Mouse (Mus musculus): ENCODE results near the gene Slc39a11. TPM values are rescaled to one million over a fixed set of nuclear protein-coding genes. Genes with fewer than 3 reads are reported as not detected.

The Slc39a11 gene
- polyA plus RNA-seq, 1 experiment from 2014 or later = 31.2 TPM

DNA sequence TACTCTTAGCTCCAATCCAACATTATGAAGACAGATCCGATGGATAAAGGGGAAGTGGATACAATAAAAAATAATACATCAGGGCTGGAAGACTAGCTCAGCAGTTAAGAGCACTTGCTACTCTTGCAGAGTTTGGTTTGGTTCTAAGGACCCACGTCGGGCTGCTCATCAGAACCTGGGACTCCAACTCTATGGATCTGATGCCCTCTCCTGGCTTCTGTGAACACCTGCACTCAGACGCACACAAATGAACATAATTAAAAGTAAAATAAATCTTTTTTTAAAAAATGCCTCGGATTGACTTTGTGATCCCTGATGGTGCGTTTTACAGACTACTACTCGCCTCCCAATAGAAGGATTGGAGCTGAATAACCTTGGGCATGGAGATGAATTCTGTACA lies 19.2 kb downstream of the Slc39a11 start:
- Histone ChIP-seq H3K36me3 (no peaks in the 10 kb centered on the region), H3K4me2 (replicated peaks) (no peak overlapping the region), H3K4me3 (replicated peaks) (no peak overlapping the region), H3K4me1 (replicated peaks) (no peaks in the 10 kb centered on the region), H3K9me3 (no peaks in the 10 kb centered on the region), H3K27me3 (peaks cover 4% of the 10 kb centered on the region; the same call in 1 of the 2 replicates), H3K9ac (replicated peaks) (no peak overlapping the region), H3K27ac (no peak overlapping the region)
- WGBS = 58% methylated on average over 7 of the region's 7 CpGs
- no peak for ATAC-seq

DNA sequence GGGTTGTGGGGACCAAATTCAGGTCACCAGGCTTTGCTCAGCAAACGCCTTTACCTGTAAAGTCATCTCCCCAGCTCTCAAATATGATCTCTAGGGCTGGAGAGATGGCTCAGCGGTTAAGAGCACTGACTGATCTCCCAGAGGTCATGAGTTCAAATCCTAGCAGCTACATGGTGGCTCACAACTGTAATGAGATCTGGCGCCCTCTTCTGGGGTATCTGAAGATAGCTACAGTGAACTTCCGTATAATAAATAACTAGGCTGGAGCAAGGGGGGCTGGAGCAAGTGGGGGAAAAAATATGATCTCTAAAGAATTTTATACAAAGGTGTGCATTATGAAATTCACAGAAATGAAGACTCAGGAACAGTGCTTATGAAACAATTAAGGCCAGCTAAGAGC lies 22.1 kb downstream of the Slc39a11 start:
- Histone ChIP-seq H3K4me2 (replicated peaks) (no peak overlapping the region), H3K27ac (no peak overlapping the region), H3K4me1 (replicated peaks) (no peaks in the 10 kb centered on the region), H3K9me3 (no peaks in the 10 kb centered on the region), H3K9ac (replicated peaks) (no peak overlapping the region), H3K4me3 (replicated peaks) (no peak overlapping the region), H3K36me3 (peaks cover 15% of the 10 kb centered on the region), H3K27me3 (peaks cover 4% of the 10 kb centered on the region; the same call in 1 of the 2 replicates)
- 58% methylated on average over 4 of the region's 4 CpGs for WGBS
- no peak for ATAC-seq

DNA sequence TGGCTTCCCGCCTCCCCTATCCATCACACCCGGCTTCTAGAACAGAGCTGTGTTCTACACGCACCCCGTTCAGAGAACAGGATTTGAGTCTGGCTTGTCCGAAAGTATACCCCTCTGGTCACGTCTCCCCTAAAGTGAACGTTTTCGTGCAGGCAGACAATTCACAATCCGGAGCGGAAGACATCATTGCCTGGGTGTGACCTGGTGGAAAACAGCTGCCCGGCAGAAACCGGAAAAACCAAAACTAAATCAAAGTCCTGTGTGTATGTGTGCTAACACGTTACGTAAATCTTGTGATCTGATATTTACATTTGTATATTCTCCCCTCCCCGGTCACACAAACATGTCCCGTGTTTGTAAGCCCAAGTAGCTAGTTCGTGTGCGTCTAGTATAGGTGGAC lies 24.4 kb downstream of the Slc39a11 start:
- no peak for ATAC-seq
- H3K9me3 ChIP-seq = no peaks in the 10 kb centered on the region
- peaks cover 16% of the 10 kb centered on the region for H3K27me3 ChIP-seq
- 94% methylated on average over 18 of the region's 18 CpGs for WGBS
- H3K4me1 ChIP-seq (replicated peaks) = peaks cover 14% of the 10 kb centered on the region
- H3K36me3 ChIP-seq = peaks cover 15% of the 10 kb centered on the region
- H3K9ac ChIP-seq (replicated peaks) = no peak overlapping the region
- no peak overlapping the region for H3K27ac ChIP-seq
- no peak overlapping the region for H3K4me2 ChIP-seq (replicated peaks)
- H3K4me3 ChIP-seq (replicated peaks) = no peak overlapping the region

DNA sequence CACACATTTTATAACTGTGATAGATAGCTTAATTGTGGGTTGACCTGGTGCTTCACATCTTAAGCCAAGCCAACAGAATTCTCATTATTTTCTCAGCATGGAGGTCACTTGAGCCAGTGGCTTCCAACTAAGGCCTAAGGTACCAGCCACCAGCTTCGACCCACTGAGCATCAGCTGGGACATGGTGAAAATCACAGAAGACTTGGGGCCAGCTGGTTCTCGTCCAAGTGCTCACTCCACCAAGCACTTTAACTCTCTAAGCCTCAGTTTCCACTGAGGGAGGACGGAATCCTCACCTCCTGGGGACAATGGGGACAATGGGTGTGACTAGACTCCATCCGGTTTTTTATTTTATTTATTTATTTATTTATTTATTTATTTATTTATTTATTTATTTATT lies 27.9 kb downstream of the Slc39a11 start:
- H3K27ac ChIP-seq = no peak overlapping the region
- H3K9ac ChIP-seq (replicated peaks) = no peak overlapping the region
- 88% methylated on average over 4 of the region's 4 CpGs for WGBS
- peaks cover 44% of the 10 kb centered on the region for H3K4me1 ChIP-seq (replicated peaks)
- H3K4me2 ChIP-seq (replicated peaks) = no peak overlapping the region
- H3K27me3 ChIP-seq = peaks cover 49% of the 10 kb centered on the region
- peaks cover 15% of the 10 kb centered on the region for H3K36me3 ChIP-seq
- no peaks in the 10 kb centered on the region for H3K9me3 ChIP-seq
- H3K4me3 ChIP-seq (replicated peaks) = no peak overlapping the region
- ATAC-seq = no peak

DNA sequence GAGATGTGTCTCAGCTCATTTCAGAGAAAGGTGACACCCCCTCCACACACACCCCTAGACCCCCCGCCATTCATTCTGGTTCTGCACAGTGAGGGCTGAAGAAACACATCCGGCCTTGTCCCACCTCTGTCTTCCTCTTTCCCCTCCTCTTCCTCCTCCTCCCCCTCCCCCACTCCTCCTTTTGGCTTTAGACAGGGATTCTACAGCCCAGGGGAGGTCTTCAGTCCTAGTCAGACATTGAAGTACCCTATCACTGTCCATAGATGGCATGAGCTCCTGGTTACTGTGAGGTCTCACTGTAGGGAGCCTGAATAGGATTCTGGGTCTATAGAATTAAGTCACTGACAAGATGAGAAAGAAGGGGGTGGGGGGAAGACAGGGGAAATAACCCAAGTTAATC lies 28.9 kb downstream of the Slc39a11 start:
- peaks cover 49% of the 10 kb centered on the region for H3K27me3 ChIP-seq
- 55% methylated on average over 2 of the region's 2 CpGs for WGBS
- ATAC-seq = no peak
- peak overlapping the region; percentile 57 for H3K4me3 ChIP-seq (replicated peaks)
- peaks cover 15% of the 10 kb centered on the region for H3K36me3 ChIP-seq
- peaks cover 44% of the 10 kb centered on the region for H3K4me1 ChIP-seq (replicated peaks)
- H3K9me3 ChIP-seq = no peaks in the 10 kb centered on the region
- H3K9ac ChIP-seq (replicated peaks) = no peak overlapping the region
- peak overlapping the region; percentile 93 for H3K4me2 ChIP-seq (replicated peaks)
- no peak overlapping the region for H3K27ac ChIP-seq

DNA sequence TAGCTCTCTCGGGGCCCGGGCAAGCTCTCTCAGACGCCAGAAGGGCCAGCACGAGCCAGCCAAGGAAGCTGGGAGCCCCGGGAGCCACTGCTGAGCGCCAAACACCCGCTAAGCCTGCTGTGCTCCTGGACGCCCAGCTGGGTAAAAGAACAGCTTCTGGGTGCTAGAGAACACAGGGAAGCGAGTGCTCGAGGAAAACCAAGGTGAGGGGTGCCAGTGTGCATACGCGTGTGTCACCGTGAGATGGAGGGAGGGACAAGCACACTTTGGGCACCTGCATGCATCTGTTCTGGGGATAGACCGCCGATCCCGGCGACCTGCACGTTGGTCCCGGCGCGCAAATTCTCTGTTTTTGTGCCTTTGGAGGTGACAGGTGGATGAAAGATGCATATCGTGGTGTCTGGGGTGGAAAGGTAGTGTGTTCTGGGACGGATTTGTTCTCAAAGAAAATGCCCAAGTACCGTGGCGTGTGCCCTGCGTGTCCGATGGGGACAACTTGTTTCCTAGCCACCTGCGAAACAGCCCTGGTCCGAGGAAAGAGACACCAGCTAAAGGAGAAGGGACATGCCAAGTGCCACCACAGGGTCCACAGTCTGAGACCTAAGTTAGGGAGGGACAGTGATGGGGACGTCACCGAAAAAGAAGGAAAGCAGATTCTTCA lies 30.3 kb downstream of the Slc39a11 start:
- ATAC-seq = no peak; the same call in 1 of the 2 replicates
- Histone ChIP-seq H3K9me3 (no peaks in the 10 kb centered on the region), H3K4me1 (replicated peaks) (peaks cover 44% of the 10 kb centered on the region), H3K4me2 (replicated peaks) (peak overlapping the region; percentile 93), H3K4me3 (replicated peaks) (peak overlapping the region; percentile 57), H3K27ac (0 out of 2 replicates have a peak overlapping the region, but pooled peaks have one; percentile 30), H3K36me3 (peaks cover 5% of the 10 kb centered on the region), H3K27me3 (peaks cover 53% of the 10 kb centered on the region), H3K9ac (replicated peaks) (peak overlapping the region; percentile 76)
- 2% methylated on average over 31 of the region's 31 CpGs for WGBS

- Histone ChIP-seq H3K9me3 (no peaks in the 10 kb centered on the region), H3K27me3 (peaks cover 54% of the 10 kb centered on the region), H3K9ac (replicated peaks) (peak within 1 kb of the TSS; percentile 76), H3K4me1 (replicated peaks) (peaks cover 44% of the 10 kb centered on the region), H3K36me3 (no peaks in the 10 kb centered on the region), H3K4me3 (replicated peaks) (peak within 1 kb of the TSS; percentile 57), H3K4me2 (replicated peaks) (peak within 1 kb of the TSS; percentile 93), H3K27ac (0 out of 2 replicates have a peak within 1 kb of the TSS, but pooled peaks have one; percentile 30)
- peak; percentile 84 for ATAC-seq
- WGBS = 1% methylated on average over 54 of the region's 54 CpGs
Observed at GRCm38 (mm10) chr11:113618672-113619419, 31.0 kb downstream of the Slc39a11 start, which contains the start of gene Sstr2. Gene Sstr2 (plus strand): TSS chr11:113619342.

- 0 out of 2 replicates have a peak overlapping the region, but pooled peaks have one; percentile 76 for H3K9ac ChIP-seq (replicated peaks)
- no peak overlapping the region for H3K27ac ChIP-seq
- peaks cover 44% of the 10 kb centered on the region for H3K4me1 ChIP-seq (replicated peaks)
- peak overlapping the region; percentile 93 for H3K4me2 ChIP-seq (replicated peaks)
- 29% methylated on average over 4 of the region's 4 CpGs for WGBS
- no peak for ATAC-seq
- no peaks in the 10 kb centered on the region for H3K9me3 ChIP-seq
- H3K4me3 ChIP-seq (replicated peaks) = peak overlapping the region; percentile 57
- H3K36me3 ChIP-seq = no peaks in the 10 kb centered on the region
- peaks cover 57% of the 10 kb centered on the region for H3K27me3 ChIP-seq
Observed at GRCm38 (mm10) chr11:113618303-113618671, 31.6 kb downstream of the Slc39a11 start.

DNA sequence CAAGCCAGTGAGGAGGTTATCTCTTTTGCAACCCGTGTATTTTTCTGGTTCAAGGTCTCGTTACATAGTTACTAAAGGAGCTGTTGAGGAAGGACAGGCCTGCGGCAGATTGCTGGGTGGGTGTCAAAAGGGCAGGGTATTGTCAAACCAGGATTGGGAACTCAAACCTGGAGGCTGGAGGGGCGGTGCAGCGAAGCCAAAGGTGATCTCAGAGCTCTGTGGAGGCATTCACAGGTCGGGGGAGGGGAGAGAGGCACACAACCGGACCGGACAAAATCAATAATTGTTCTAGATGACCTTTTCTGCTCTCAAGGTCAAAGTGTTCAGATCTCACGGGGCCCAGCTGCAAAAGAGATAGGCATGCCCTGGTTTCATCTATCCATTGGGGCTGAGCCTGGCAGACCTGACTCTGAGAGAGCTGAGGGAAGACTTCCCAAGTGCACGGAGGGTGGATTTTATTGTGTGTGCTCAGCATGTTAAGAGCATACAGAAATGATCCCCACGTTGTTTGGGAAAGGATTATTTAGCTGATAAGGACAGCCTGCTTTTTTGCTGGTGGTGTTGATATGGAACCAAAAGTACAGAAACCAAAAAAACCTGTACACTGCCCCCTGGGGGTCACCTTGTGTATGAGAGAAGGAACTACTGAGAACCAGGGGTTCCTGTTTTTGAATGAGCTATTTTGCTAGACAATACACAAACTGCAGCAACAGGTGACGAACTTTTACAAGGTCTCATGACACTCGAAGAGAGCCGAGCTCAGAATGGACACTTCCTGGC lies 32.6 kb downstream of the Slc39a11 start:
- Histone ChIP-seq H3K9me3 (no peaks in the 10 kb centered on the region), H3K4me2 (replicated peaks) (no peak overlapping the region), H3K9ac (replicated peaks) (no peak overlapping the region), H3K4me1 (replicated peaks) (peaks cover 45% of the 10 kb centered on the region), H3K36me3 (no peaks in the 10 kb centered on the region), H3K27ac (no peak overlapping the region), H3K4me3 (replicated peaks) (no peak overlapping the region), H3K27me3 (peaks cover 57% of the 10 kb centered on the region)
- WGBS = 48% methylated on average over 14 of the region's 14 CpGs
- ATAC-seq = no peak

- Histone ChIP-seq H3K4me1 (replicated peaks) (peaks cover 32% of the 10 kb centered on the region), H3K36me3 (no peaks in the 10 kb centered on the region), H3K9me3 (no peaks in the 10 kb centered on the region), H3K4me2 (replicated peaks) (no peak overlapping the region), H3K27ac (no peak overlapping the region), H3K27me3 (peaks cover 31% of the 10 kb centered on the region), H3K4me3 (replicated peaks) (no peak overlapping the region), H3K9ac (replicated peaks) (no peak overlapping the region)
- WGBS = 85% methylated on average over 6 of the region's 6 CpGs
- ATAC-seq = no peak
Observed at GRCm38 (mm10) chr11:113614476-113614875, 35.4 kb downstream of the Slc39a11 start.

DNA sequence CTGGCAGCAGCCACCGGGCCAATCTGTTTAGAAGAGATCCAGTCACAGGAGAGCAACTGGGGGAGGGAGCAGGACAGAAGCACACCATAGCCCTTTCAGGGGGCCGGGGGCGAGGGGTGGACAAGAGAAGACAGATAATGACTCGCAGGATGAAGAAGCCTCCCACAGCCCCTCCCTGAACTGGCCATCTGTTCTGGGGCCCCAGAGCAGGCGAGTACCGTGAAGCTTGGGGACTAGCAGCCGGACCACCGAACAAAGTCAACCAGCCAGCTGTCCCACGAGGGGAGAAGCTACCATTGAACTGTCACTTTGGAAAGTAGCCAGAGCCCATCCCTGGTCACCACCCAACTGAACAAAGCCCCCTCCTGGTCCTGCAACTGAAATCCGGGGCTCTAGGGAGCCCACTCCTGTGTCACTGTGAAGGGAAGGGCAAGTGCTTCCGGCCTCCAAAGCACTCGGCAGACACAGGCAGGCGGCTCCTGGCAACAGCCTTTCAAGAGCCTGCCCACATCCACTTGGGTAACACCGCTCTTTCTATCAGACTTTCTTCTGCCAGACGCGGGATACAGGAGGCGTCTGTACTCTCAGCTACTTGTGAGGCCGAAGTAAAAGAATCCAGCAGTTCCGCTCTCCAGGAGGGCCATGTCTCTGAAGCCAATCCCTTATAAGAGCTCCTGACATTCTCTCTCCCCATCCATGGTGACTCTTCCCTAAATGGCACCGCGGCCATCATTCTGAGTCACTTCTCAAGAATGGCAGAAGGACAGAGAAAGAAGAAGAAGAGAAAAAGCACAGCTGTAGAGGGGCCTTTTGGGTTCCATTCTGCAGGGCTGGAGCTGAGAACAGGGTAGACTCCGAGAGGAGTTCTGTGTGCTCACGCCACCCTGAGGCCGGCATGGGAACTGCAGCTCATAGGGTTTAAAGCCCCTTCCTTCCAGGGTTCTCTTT lies 37.9 kb downstream of the Slc39a11 start:
- H3K9ac ChIP-seq (replicated peaks) = 0 out of 2 replicates have a peak overlapping the region, but pooled peaks have one; percentile 28
- H3K27me3 ChIP-seq = peaks cover 9% of the 10 kb centered on the region; the same call in 1 of the 2 replicates
- 11% methylated on average over 24 of the region's 24 CpGs for WGBS
- H3K9me3 ChIP-seq = no peaks in the 10 kb centered on the region
- H3K36me3 ChIP-seq = no peaks in the 10 kb centered on the region
- H3K4me1 ChIP-seq (replicated peaks) = peaks cover 12% of the 10 kb centered on the region
- no peak overlapping the region for H3K4me3 ChIP-seq (replicated peaks)
- peak overlapping the region; percentile 64 for H3K27ac ChIP-seq
- peak overlapping the region; percentile 26 for H3K4me2 ChIP-seq (replicated peaks)
- peak; percentile 93 for ATAC-seq

Data from midbrain, embryonic 13.5 days (tissue).